Mouse (Mus musculus): ENCODE data around the gene Oxnad1. TPM values are rescaled to one million over a fixed set of nuclear protein-coding genes. Genes with fewer than 3 reads are reported as not detected.
A peak's percentile ranks its signal among the peaks of the same experiment; 100 is the strongest.
"Not testable (repeated sequence)": the region's sequence is repeated elsewhere in the genome, so short reads cannot be mapped to it uniquely, and the experiment has no call there.

The Oxnad1 gene
- polyA plus RNA-seq, 1 experiment from 2014 or later: 17.4 TPM

DNA sequence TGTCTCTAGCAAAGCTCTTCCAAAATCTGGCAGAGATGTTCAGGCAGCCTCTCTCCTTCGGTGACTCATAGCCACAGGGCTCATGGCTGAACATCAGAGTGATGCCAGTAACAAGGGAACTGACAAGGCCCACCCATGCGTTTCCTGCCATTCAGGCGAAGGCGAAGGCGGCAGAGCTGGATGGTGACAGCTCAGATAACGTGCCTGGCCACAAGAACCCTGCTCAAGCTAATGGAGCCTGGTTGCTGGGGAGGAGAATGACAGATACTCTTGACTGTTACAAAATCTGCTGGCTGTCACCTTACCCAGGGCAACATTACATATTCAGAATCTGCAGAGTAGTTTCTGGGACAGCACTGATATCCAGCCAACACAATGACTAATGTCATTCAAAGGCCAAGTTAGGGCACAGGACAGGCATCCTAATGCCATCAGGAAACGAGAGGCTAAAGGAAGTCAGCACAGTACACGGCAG lies 11.9 kb upstream of the Oxnad1 start:
- Histone ChIP-seq H3K27ac (peak overlapping the region; percentile 14), H3K4me1 (peaks cover 22% of the 10 kb centered on the region), H3K27me3 (ENCODE audit: low read depth, poor library complexity, severe bottlenecking) (no peaks in the 10 kb centered on the region), H3K4me3 (no peak overlapping the region), H3K36me3 (no peaks in the 10 kb centered on the region), H3K9me3 (replicated peaks) (no peaks in the 10 kb centered on the region)
- 65% methylated on average over 8 of the region's 8 CpGs for WGBS
- DNase-seq (ENCODE audit: low spot score): peak; percentile 34

DNA sequence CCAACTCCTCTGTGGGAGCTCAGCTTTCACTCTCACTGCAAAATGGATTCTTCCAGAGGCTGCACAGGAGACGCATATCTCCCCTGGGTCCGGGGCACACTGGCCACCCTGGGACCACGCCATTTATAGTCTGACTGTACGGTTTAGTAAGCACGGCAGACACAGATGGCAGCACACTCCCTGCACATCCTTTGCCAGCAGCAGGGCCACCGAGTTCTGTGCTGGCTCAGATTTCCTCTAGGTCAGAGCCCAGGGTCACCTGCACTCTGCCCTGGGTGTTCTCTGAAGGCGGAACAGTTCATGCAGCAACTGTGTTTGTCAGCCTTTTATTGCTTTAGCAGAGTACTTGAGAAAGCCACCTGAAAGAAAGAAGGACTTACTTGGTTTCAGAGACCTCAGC lies 11.3 kb upstream of the Oxnad1 start:
- H3K4me1 ChIP-seq: peaks cover 22% of the 10 kb centered on the region
- 52% methylated on average over 7 of the region's 7 CpGs for whole genome bisulfite sequencing
- H3K27ac ChIP-seq: peak overlapping the region; percentile 14
- H3K27me3 ChIP-seq (ENCODE audit: low read depth, poor library complexity, severe bottlenecking): no peaks in the 10 kb centered on the region
- no peaks in the 10 kb centered on the region for H3K36me3 ChIP-seq
- no peak overlapping the region for H3K4me3 ChIP-seq
- DNase-seq (ENCODE audit: low spot score): no peak
- H3K9me3 ChIP-seq (replicated peaks): no peaks in the 10 kb centered on the region

DNA sequence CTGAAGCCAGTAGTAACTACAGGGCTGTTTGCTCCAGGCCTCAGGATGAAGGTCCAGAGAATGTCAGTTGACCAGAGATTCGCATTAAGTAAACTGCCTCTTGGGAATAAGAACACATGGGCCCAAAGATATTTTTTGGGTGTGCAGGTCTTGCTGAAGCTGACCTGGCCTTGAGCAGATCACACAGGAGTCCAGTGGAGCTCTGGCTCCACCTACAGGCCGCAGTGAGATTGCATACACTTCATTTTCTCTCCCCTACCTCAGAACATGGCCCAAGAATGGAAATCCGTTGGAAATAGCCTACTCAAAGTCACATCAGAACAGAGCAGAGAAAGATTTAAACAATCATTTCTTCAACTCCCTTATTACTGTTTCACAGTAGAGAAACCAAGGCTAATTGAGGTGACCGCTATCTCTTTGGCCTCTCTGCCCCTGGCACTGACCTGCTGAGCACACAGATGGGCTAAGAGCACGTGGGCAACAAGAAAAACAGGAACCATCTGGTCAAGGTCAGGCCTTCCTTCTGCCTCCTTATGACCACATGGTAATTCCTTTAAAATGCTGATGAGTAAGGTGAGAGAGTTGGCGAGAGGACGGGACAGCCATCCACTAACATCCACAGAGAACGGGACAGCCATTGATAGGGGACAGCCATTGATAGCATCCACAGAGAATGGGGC lies 8.1 kb upstream of the Oxnad1 start:
- Histone ChIP-seq H3K36me3 (peaks cover 18% of the 10 kb centered on the region), H3K9me3 (replicated peaks) (no peaks in the 10 kb centered on the region), H3K27ac (no peak overlapping the region), H3K4me3 (no peak overlapping the region), H3K27me3 (ENCODE audit: low read depth, poor library complexity, severe bottlenecking) (no peaks in the 10 kb centered on the region), H3K4me1 (peaks cover 22% of the 10 kb centered on the region)
- WGBS: 45% methylated on average over 8 of the region's 8 CpGs
- DNase-seq (ENCODE audit: low spot score): peak; percentile 86

DNA sequence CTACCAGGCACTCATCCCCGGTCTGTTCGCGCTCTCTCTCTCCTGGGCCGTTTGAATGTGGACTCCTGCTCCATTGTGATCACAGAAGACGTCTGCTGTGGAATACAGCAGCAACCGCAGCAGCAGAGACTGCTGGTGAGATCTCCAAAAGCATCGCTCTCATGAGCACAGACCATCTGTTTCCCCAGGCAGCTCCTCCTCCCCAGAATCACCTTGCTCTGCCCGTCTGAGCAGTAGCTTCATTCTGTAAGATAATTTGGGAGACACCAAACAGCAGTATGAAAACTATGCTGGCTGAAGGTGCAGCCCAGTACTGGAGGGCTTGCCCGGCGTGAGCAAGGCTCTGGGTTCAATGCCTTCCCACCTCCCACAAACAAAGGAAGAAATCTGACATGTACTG lies 4.1 kb upstream of the Oxnad1 start:
- peaks cover 33% of the 10 kb centered on the region for H3K36me3 ChIP-seq

DNA sequence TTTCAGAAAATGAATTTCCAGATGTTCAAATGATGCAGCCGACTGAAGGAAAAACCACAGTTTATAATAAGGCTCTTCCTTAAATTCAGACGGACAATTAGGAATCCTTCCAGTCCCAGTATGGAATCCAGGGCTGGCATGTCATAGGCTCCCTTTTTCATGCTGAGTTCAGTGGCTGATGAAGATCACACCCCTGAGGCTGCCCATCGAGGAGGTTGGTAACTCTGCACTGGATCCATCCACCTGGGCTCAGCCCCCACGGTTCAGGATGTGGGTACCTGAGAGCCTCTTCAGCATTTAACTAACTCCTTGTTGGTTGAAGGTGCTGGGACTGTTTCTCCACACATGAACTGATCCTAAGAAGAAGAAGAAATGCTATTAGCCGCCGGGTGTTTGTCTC lies 2.3 kb upstream of the Oxnad1 start:
- Histone ChIP-seq H3K36me3 (peaks cover 33% of the 10 kb centered on the region), H3K27me3 (ENCODE audit: low read depth, poor library complexity, severe bottlenecking) (no peaks in the 10 kb centered on the region), H3K4me1 (peaks cover 18% of the 10 kb centered on the region), H3K4me3 (no peak overlapping the region), H3K27ac (no peak overlapping the region), H3K9me3 (replicated peaks) (no peaks in the 10 kb centered on the region)
- 93% methylated on average over 6 of the region's 6 CpGs for WGBS
- DNase-seq (ENCODE audit: low spot score): no peak

More for the DNA sequence above, 4.1 kb upstream of the Oxnad1 start:
- H3K4me3 ChIP-seq: no peak overlapping the region
- H3K9me3 ChIP-seq (replicated peaks): no peaks in the 10 kb centered on the region
- peaks cover 9% of the 10 kb centered on the region for H3K4me1 ChIP-seq
- no peak overlapping the region for H3K27ac ChIP-seq
- no peaks in the 10 kb centered on the region for H3K27me3 ChIP-seq (ENCODE audit: low read depth, poor library complexity, severe bottlenecking)
- no peak for DNase-seq (ENCODE audit: low spot score)
- 87% methylated on average over 10 of the region's 10 CpGs for WGBS

DNA sequence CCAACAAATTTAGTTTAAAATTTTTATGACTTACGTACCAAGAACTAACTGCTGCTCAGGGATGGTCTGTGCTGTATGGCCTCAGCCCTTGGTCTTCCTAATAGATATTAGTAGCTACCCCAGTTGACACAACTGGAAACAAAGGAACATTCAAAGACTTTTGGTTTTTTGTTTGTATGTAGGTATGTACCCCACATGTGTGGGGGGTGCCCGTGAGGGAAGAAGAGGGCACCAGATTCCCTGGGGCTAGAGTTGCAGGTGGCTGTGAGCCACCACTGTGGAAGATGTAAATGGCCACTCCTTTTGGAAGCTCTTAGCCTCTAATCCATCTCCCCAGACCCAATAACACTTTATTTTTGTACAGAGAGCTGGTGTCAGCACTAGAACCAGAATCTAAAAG lies 1.7 kb upstream of the Oxnad1 start:
- 96% methylated on average over 2 of the region's 2 CpGs for WGBS
- peaks cover 33% of the 10 kb centered on the region for H3K36me3 ChIP-seq
- no peaks in the 10 kb centered on the region for H3K27me3 ChIP-seq (ENCODE audit: low read depth, poor library complexity, severe bottlenecking)
- no peaks in the 10 kb centered on the region for H3K9me3 ChIP-seq (replicated peaks)
- DNase-seq (ENCODE audit: low spot score): no peak
- no peak overlapping the region for H3K4me3 ChIP-seq
- peaks cover 18% of the 10 kb centered on the region for H3K4me1 ChIP-seq
- no peak overlapping the region for H3K27ac ChIP-seq

DNA sequence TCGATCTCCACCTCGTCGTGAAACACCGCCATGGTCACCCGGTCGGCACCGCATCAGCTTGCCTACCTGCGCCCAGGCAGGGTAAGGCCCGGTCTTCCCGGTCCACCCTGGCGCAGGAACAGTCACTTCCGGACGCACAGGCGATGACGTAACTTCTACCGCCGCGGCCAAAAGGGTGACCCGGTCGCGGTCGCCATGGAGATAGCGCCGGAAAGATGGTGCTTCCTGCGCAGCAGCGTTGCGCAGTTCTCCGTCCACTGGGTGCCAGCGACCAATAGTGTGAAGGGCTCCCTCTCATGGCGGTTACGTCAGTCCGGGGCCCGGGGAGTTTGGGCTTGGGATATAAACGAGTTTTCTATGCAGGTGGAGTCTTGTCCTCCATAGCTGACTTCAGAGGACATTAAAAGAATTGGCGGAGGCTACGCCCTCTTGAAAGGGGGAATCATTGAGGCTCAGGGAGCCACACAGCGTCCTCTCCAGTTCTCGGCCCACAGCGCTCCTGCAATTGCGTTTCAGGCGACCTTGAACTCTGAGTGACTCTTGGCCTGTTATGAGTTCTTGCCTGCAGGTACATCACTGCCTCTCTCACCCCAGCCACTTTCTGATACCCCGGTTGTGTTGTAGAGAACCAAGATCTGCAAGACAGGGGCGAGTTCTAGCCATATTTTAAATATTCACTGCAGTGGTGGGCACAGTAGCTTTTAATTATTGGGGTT lies 470 bp downstream of the Oxnad1 start, which contains the start of gene Dph3:
Gene Dph3 (minus strand): TSS at position 244 of the 716 bp plus-strand sequence.
- Histone ChIP-seq H3K4me3 (peak within 1 kb of the TSS; percentile 63), H3K27me3 (ENCODE audit: low read depth, poor library complexity, severe bottlenecking) (no peaks in the 10 kb centered on the region), H3K36me3 (peaks cover 29% of the 10 kb centered on the region), H3K27ac (peak within 1 kb of the TSS; percentile 85), H3K4me1 (peaks cover 30% of the 10 kb centered on the region), H3K9me3 (replicated peaks) (no peaks in the 10 kb centered on the region)
- peak; percentile 99 for DNase-seq (ENCODE audit: low spot score)
- WGBS: under 1% methylated on average over 43 of the region's 43 CpGs

DNA sequence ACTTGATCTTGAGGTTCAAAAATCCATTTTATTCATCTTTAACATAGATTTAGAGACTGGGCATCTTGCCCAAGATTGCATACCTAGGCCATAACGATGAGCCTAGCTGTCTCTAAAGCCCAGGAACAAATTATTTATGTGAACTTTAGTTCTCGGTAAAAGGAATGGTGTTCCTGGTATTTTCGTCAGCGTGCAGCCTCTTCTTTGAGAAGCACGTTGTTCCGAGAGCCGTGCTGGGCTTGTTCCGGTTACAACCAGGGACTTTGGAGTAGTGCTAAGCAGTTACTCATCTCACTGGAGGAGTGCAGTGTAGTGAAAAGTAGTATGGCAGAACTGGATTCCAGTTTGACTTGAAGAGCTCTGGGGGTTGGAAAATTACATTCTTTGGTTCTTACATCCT lies 1.1 kb downstream of the Oxnad1 start:
- H3K27me3 ChIP-seq (ENCODE audit: low read depth, poor library complexity, severe bottlenecking): no peaks in the 10 kb centered on the region
- WGBS: 36% methylated on average over 8 of the region's 8 CpGs
- peaks cover 23% of the 10 kb centered on the region for H3K36me3 ChIP-seq
- H3K4me3 ChIP-seq: peak overlapping the region; percentile 63
- peaks cover 36% of the 10 kb centered on the region for H3K4me1 ChIP-seq
- no peak for DNase-seq (ENCODE audit: low spot score)
- no peaks in the 10 kb centered on the region for H3K9me3 ChIP-seq (replicated peaks)
- H3K27ac ChIP-seq: peak overlapping the region; percentile 85

DNA sequence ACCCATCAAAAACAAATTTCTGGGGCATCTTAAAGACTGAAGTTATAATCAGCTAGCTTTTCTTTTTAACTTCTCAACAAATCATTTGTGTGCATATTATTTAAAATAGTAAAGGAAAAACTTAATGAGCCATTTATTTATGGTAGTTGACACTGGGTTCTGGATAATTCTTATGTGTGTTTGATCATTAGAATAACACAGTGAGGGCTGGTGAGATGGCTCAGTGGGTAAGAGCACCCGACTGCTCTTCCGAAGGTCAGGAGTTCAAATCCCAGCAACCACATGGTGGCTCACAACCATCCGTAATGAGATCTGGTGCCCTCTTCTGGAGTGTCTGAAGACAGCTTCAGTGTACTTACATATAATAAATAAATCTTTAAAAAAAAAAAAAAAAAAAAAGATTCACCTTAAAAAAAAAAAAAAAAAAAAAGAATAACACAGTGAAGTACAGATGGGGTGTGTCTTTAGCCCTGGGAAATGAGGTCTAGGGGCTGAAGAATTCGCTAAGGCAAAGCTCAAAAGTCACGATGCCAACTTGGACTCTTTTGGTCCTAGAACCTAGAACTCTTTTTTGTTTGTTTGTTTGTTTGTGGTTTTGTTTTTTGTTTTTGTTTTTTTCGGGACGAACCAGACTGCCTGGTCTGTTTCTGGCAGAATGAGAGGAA lies 2.5 kb downstream of the Oxnad1 start:
- not testable (repeated sequence) for DNase-seq (ENCODE audit: low spot score); H3K27ac ChIP-seq; H3K4me3 ChIP-seq; H3K9me3 ChIP-seq (replicated peaks); H3K27me3 ChIP-seq (ENCODE audit: low read depth, poor library complexity, severe bottlenecking)
- Histone ChIP-seq H3K4me1 (peaks cover 49% of the 10 kb centered on the region), H3K36me3 (peaks cover 14% of the 10 kb centered on the region)
- WGBS: 93% methylated on average over 7 of the region's 7 CpGs

DNA sequence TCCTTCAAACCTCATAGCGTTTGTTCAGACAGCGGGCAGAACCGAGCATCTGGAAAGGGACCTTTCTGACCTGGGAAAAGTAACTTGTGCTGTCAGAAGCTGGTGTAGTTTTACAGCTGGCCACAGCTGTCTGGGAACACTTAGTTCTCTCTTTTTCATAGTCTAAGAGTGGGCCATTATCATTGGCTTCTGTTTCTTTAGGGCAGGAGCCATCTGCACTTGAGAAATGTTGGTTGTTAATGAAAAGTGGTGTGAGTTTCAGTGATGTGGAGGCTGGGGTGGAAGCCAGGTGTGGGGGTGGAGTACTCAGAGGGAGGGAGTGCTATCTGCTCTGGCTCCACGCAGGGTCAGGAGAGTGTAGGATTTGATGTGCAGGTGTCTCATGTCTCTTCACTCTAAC lies 6.0 kb downstream of the Oxnad1 start:
- no peaks in the 10 kb centered on the region for H3K27me3 ChIP-seq (ENCODE audit: low read depth, poor library complexity, severe bottlenecking)
- 37% methylated on average over 4 of the region's 4 CpGs for WGBS
- H3K27ac ChIP-seq: peak overlapping the region; percentile 61; the same call in 1 of the 2 replicates
- peak; percentile 50 for DNase-seq (ENCODE audit: low spot score)
- peaks cover 39% of the 10 kb centered on the region for H3K36me3 ChIP-seq
- no peaks in the 10 kb centered on the region for H3K9me3 ChIP-seq (replicated peaks)
- H3K4me1 ChIP-seq: peaks cover 39% of the 10 kb centered on the region
- H3K4me3 ChIP-seq: no peak overlapping the region

DNA sequence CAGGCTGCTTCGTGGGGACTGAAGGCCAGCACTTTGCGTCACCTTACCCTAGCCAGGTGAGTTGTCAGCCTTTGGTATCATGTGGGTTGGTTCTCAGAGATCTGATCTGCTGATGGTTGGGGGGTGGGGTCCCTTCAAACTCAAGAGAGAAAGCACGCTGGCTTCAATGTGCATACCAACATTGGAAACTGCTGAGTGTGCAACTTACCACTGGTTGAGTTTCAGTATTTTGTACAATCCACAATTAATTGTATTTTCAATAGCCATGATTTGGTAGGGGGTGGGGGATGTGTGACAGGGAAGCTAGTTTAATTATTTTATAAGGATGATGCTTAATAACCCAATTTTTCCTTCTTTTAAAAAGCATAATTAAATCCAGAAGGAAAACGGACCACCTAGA lies 6.5 kb downstream of the Oxnad1 start:
- peak overlapping the region; percentile 61; the same call in 1 of the 2 replicates for H3K27ac ChIP-seq
- peaks cover 34% of the 10 kb centered on the region for H3K4me1 ChIP-seq
- H3K27me3 ChIP-seq (ENCODE audit: low read depth, poor library complexity, severe bottlenecking): no peaks in the 10 kb centered on the region
- H3K4me3 ChIP-seq: no peak overlapping the region
- WGBS: 73% methylated on average over 4 of the region's 4 CpGs
- no peak for DNase-seq (ENCODE audit: low spot score)
- peaks cover 45% of the 10 kb centered on the region for H3K36me3 ChIP-seq
- no peaks in the 10 kb centered on the region for H3K9me3 ChIP-seq (replicated peaks)

DNA sequence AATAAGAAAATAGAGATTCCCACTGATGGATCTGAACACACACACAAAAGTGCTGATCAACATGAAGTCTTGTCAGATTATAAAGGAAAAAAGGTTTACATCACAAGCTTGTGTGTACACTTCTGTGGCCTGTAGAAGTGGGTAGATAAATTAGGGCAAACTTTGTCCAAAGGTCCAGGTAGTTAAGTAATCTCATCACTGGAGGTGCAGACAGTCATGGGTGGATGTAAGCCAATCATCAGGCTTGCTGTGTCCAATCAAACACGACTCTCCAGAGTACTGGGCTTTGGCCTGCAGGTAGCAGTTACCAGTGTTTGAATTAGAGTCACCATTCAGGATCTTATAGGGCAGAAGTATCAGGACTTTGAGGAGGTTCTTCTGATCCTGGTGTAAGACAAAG lies 7.8 kb downstream of the Oxnad1 start:
- 70% methylated on average over 1 of the region's 1 CpGs for WGBS
- Histone ChIP-seq H3K27ac (no peak overlapping the region), H3K4me3 (no peak overlapping the region), H3K27me3 (ENCODE audit: low read depth, poor library complexity, severe bottlenecking) (no peaks in the 10 kb centered on the region), H3K4me1 (peaks cover 32% of the 10 kb centered on the region), H3K9me3 (replicated peaks) (no peaks in the 10 kb centered on the region), H3K36me3 (peaks cover 58% of the 10 kb centered on the region)
- no peak for DNase-seq (ENCODE audit: low spot score)
